In genomic region chr10:59323488-59324161, GRCm38 (mm10) we compare ENCODE assay signal across 8 mouse cellular contexts. TPM values are rescaled to one million over a fixed set of nuclear protein-coding genes. Genes with fewer than 3 reads are reported as not detected.
A peak's percentile ranks its signal among the peaks of the same experiment; 100 is the strongest.
DNase-seq lines count a peak whose midpoint lies in the region; ATAC-seq and TF ChIP-seq lines count a peak whose summit lies in the region.

No protein-coding gene starts in this region.

- no peak for TF ChIP-seq CTCF in gastrocnemius, adult 2 months (IDR thresholded peaks at IDR 0.05)

- no peaks in the 10 kb centered on the region for H3K9me3 ChIP-seq in embryonic facial prominence, embryonic 11.5 days (replicated peaks; ENCODE audit: control insufficient read depth, low read length)
- H3K9me3 ChIP-seq in heart, embryonic 16.5 days (replicated peaks; ENCODE audit: control insufficient read depth, low read length) = no peaks in the 10 kb centered on the region

- intact Hi-C loops in gastrocnemius, adult 2 months (cut with DNase I) = no loop called here
- intact Hi-C loops in left cerebral cortex, postnatal 14 days (cut with DNase I) = no loop called here

- peak; percentile 89 for DNase-seq in gastrocnemius, adult 2 months
- no peak for DNase-seq in gastrocnemius, postnatal 25 days
- DNase-seq in MEL-GATA-1-ER (ENCODE audit: extremely low read depth, low read depth) = peak; percentile 57
- peak; percentile 76 for DNase-seq in embryonic facial prominence, embryonic 11.5 days (ENCODE audit: low spot score)
- peak; percentile 37 to 56 for DNase-seq in left cerebral cortex, postnatal 14 days (ENCODE audit: low spot score in 2 of 2)
- DNase-seq in testis, postnatal 14 days (ENCODE audit: low spot score) = peak; percentile 68

- H3K4me3 ChIP-seq in gastrocnemius, adult 2 months = peak overlapping the region; percentile 84
- peak overlapping the region; percentile 80 for H3K4me3 ChIP-seq in embryonic facial prominence, embryonic 11.5 days (ENCODE audit: low read depth, low read length)
- peak overlapping the region; percentile 82 for H3K4me3 ChIP-seq in heart, embryonic 16.5 days (ENCODE audit: low read length)

- H3K27me3 ChIP-seq in embryonic facial prominence, embryonic 11.5 days (ENCODE audit: control insufficient read depth, insufficient read depth, low read length) = no peaks in the 10 kb centered on the region
- H3K27me3 ChIP-seq in heart, embryonic 16.5 days (ENCODE audit: control insufficient read depth, insufficient read depth, low read length) = no peaks in the 10 kb centered on the region

- WGBS in embryonic facial prominence, embryonic 11.5 days = under 1% methylated on average over 43 of the region's 49 CpGs
- 1% methylated on average over 47 of the region's 49 CpGs for WGBS in heart, embryonic 16.5 days

- peak overlapping the region; percentile 37 for H3K4me2 ChIP-seq in embryonic facial prominence, embryonic 11.5 days (ENCODE audit: low read depth, low read length)
- peak overlapping the region; percentile 68 for H3K4me2 ChIP-seq in heart, embryonic 16.5 days (ENCODE audit: low read depth, low read length)

- peak overlapping the region; percentile 99 for H3K27ac ChIP-seq in gastrocnemius, adult 2 months
- peak overlapping the region; percentile 86 for H3K27ac ChIP-seq in embryonic facial prominence, embryonic 11.5 days (replicated peaks; ENCODE audit: low read depth, low read length)
- H3K27ac ChIP-seq in heart, embryonic 16.5 days (ENCODE audit: low read length) = peak overlapping the region; percentile 96

- no peaks in the 10 kb centered on the region for H3K4me1 ChIP-seq in embryonic facial prominence, embryonic 11.5 days (ENCODE audit: control insufficient read depth, insufficient read depth, low read length)
- H3K4me1 ChIP-seq in heart, embryonic 16.5 days (ENCODE audit: control insufficient read depth, insufficient read depth, low read length) = peaks cover 23% of the 10 kb centered on the region

- peak; percentile 83 for ATAC-seq in embryonic facial prominence, embryonic 11.5 days (replicated peaks; ENCODE audit: insufficient number of reproducible peaks, low FRiP score, low TSS enrichment, low read depth)
- ATAC-seq in heart, embryonic 16.5 days (replicated peaks; ENCODE audit: extremely low read depth, insufficient read depth, low FRiP score) = peak; percentile 74
- ATAC-seq in megakaryocyte progenitor cell, adult 5-6 weeks (replicated peaks; ENCODE audit: poor library complexity) = peak; percentile 35

- H3K9ac ChIP-seq in embryonic facial prominence, embryonic 11.5 days (replicated peaks; ENCODE audit: low read length) = peak overlapping the region; percentile 88
- peak overlapping the region; percentile 86 for H3K9ac ChIP-seq in heart, embryonic 16.5 days (ENCODE audit: low read length)

- no peaks in the 10 kb centered on the region for H3K36me3 ChIP-seq in embryonic facial prominence, embryonic 11.5 days (replicated peaks; ENCODE audit: control insufficient read depth, insufficient read depth, low read depth, low read length)
- peaks cover 1% of the 10 kb centered on the region; the same call in 1 of the 2 replicates for H3K36me3 ChIP-seq in heart, embryonic 16.5 days (ENCODE audit: control insufficient read depth, insufficient read depth)

RNA-seq across cellular contexts. Expression of gene P4ha1, which starts 0.5 kb away (rescaled TPM):
- total RNA-seq in gastrocnemius, adult 2 months (2021) = 10 to 100 TPM; 32.5 to 49.8 TPM
- 10 to 100 TPM; 26.2 to 27.3 TPM for total RNA-seq in gastrocnemius, postnatal 25 days (2021)
- 63.3 and 64.2 TPM in 2 replicates for polyA plus RNA-seq in embryonic facial prominence, embryonic 11.5 days (2014; fragmentation: Nextera tagmentation; extraction: Ambion mirVana)
- polyA plus RNA-seq in heart, embryonic 16.5 days (2015; fragmentation: Nextera tagmentation; extraction: Ambion mirVana) = 57.9 and 58.8 TPM in 2 replicates
- 10 to 100 TPM; 33.9 to 37.1 TPM for total RNA-seq in left cerebral cortex, postnatal 14 days (2021)
- total RNA-seq in megakaryocyte progenitor cell, adult 5-6 weeks (2015) = 17.4 and 20.1 TPM in 2 replicates
- total RNA-seq in megakaryocyte progenitor cell, adult 5-6 weeks (2017) = 39.4 and 41.8 TPM in 2 replicates
